Mouse (Mus musculus): ENCODE measurements around the gene Ptpn21. TPM values are rescaled to one million over a fixed set of nuclear protein-coding genes. Genes with fewer than 3 reads are reported as not detected.

Gene Ptpn21
- total RNA-seq, 2 experiments from 2014 or later, result 31.1 to 35.9 TPM

GRCm38 (mm10) chr12:98644852-98645251 is 92.4 kb downstream of the Ptpn21 start:
- DNase-seq, result no peak

- DNase-seq, result no peak
These were observed 108.8 kb downstream of the Ptpn21 start for GRCm38 (mm10) chr12:98628260-98628970.

DNA sequence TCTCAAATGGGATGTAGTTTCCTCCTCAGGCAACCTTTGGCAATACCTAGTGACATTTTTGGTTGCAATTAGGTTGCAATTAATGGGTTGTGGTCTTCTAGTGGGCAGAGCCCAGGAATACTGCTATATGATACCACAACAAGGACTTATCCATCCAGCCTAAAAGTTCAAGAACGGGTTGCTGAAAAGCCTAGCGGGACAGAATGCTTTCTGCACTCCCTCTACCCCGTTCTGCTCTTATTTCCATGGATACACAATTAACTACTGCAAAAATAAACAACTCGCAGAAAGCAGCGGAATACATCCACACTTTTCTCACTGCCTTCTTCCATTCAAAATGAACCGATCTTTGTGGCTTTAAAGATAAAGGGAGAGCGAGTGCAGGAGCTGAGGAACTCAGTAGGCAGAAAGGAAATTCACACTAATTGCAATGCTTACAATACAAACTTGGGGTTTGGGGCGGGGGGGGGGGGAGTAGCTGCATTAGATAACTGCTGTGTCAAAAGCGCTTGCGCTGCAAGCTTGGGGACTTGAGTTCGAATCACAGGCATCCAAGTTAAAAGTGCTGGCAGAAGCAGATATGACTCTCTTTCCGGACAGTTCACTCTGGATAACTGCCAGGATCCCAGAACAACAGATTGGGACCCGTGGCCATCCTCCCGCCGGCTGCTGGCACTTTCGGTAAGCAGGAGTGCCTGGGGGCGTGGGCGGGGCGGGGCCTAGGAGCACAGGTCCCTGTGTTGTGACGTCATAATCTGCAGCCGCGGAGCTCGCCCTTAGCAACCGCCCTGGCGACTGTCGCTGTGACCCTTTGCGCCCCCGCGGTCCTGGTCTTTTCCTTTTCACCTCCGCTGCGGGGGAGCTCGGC is 109.6 kb downstream of the Ptpn21 start, which contains the start of gene Spata7:
Gene Spata7, plus strand, starts transcription at position 766 of the 868 bp plus-strand sequence.
- peak; percentile 84 for DNase-seq

Other genes with a start within 250 kb of the Ptpn21 start
- not detected for gene Kcnk10, start 159.1 kb downstream of the Ptpn21 start, total RNA-seq (2021)
- gene Spata7, start 109.2 kb downstream of the Ptpn21 start, total RNA-seq (2021), result 10 to 100 TPM in 1 of 2 experiments, 1 to 10 TPM in 1; 9.8 to 10.6 TPM
- gene Zc3h14, start 9.6 kb upstream of the Ptpn21 start, total RNA-seq (2021), result 10 to 100 TPM; 83.9 to 87.2 TPM
- gene Eml5, start 164.1 kb upstream of the Ptpn21 start, total RNA-seq (2021), result 1 to 10 TPM; 7.6 to 9.0 TPM
- gene Ttc8, start 183.2 kb upstream of the Ptpn21 start, total RNA-seq (2021), result 10 to 100 TPM; 11.8 to 12.5 TPM